Mouse (Mus musculus) ovary, adult 18-20 months (tissue): ENCODE measurements around the gene Zkscan7.

Experiments
- DNase-seq: peaks from one replicate; pipeline ENCODE4 v3.0.0; 2022; ENCODE audit warnings: low spot score, mixed read lengths

The Zkscan7 gene

GRCm38 (mm10) chr9:122902717-122903535 lies 17.4 kb downstream of the Zkscan7 start:
- peak; percentile 58 for DNase-seq

- DNase-seq: no peak
Observed at GRCm38 (mm10) chr9:122922436-122922835, 37.0 kb downstream of the Zkscan7 start.

- peak; percentile 53 for DNase-seq
Observed at GRCm38 (mm10) chr9:122922936-122923381, 37.5 kb downstream of the Zkscan7 start, which contains the start of gene Zfp105. TSS of gene Zfp105 (plus strand) at chr9:122923072.

GRCm38 (mm10) chr9:122928915-122929314 lies 43.4 kb downstream of the Zkscan7 start:
- no peak for DNase-seq
